Mouse (Mus musculus) embryonic fibroblast, embryonic 13.5 days (primary cell): ENCODE data around the gene Lrrc26.

ENCODE experiments used
- CTCF ChIP-seq: IDR thresholded peaks from 2 replicates; pipeline ENCODE4 v1.5.1; 2011; ENCODE audit warnings: mild to moderate bottlenecking, control low read depth, low read length, moderate library complexity, borderline replicate concordance; ENCODE audit not compliant: insufficient read depth
- POLR2A ChIP-seq: IDR thresholded peaks from 2 replicates; pipeline ENCODE4 v1.6.1; 2011; ENCODE audit warnings: low read depth, mild to moderate bottlenecking, control low read depth, low read length, moderate library complexity

DNA sequence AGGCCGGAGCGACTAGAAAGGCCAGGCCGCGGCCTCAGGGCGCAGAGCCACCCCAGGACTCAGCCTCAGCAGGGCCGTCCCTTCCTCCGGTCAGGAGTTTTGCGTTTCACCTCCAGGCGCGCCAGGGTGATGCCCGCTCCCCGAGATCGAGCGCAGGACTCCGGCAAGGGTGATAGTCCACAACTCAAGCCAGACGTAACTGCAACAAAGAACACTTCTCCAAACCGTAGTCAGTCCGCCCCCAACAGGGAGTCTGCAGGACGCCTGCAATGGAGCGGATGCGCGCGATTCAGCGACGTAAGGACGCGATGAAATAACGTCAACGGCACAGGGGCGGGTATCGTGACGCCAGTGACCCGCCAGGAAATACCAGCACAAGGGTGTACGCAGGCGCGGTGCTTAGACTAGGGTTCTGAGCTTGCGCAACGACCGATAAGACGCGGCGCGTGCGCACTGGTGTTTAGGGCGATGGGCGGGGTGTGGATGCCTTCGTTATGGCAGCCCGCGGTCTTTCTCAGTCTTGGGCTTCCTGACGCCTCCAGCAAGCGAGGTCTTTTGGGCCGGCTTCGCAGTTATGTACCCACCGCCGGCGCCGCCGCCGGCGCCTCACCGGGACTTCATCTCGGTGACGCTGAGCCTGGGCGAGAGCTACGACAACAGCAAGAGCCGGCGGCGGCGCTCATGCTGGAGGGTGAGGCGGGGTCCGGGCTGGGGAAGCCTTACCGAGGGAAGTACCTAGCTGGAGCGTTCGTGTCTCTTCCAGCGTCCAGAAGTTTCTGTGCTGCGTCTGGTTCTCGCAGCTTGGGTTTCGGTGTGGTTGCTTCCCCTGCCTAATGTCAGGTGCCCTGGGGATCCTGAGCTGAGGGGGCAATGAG is 42.8 kb downstream of the Lrrc26 start, which contains the start of gene Man1b1:
- TF ChIP-seq CTCF = peak; percentile 7; the same call in 1 of the 2 replicates
- TF ChIP-seq POLR2A = peak; percentile 90
